Mouse (Mus musculus) limb, embryonic 10.5 days (tissue): ENCODE data around the gene Nfs1. TPM values are rescaled to one million over a fixed set of nuclear protein-coding genes. Genes with fewer than 3 reads are reported as not detected.
"Not testable (repeated sequence)": the region's sequence is repeated elsewhere in the genome, so short reads cannot be mapped to it uniquely, and the experiment has no call there.

Experiments used
- DNase-seq: peaks from one replicate; pipeline ENCODE4 v3.0.0-alpha.2; 2017; ENCODE audit warnings: low spot score
- H3K27ac ChIP-seq: fragments of 300-500 bp; sonication (generic); 2 replicates; pipeline ENCODE4 v1.5.1; 2016; ENCODE audit warnings: mild to moderate bottlenecking
- H3K27me3 ChIP-seq: fragments of 300-500 bp; sonication (generic); 2 replicates; pipeline ENCODE4 v1.6.1; 2016; ENCODE audit warnings: low read depth, mild to moderate bottlenecking; ENCODE audit not compliant: poor library complexity, severe bottlenecking
- H3K36me3 ChIP-seq: fragments of 300-500 bp; sonication (generic); 2 replicates; pipeline ENCODE4 v1.6.1; 2016; ENCODE audit warnings: mild to moderate bottlenecking, moderate library complexity
- H3K4me1 ChIP-seq: fragments of 300-500 bp; sonication (generic); 2 replicates; pipeline ENCODE4 v1.6.1; 2016
- H3K4me3 ChIP-seq: fragments of 300-500 bp; sonication (generic); 2 replicates; pipeline ENCODE4 v1.5.1; 2016; ENCODE audit warnings: mild to moderate bottlenecking, moderate library complexity
- H3K9me3 ChIP-seq: fragments of 300-500 bp; sonication (generic); replicated peaks from 2 replicates; pipeline ENCODE4 v1.6.1; 2016; ENCODE audit warnings: mild to moderate bottlenecking
- WGBS: fragments of 180-500 bp; shearing (Covaris S2); methylation state at CpG from one replicate; pipeline ENCODE4 v1.1.7; 2016; 5-methylcytosine and 5-hydroxymethylcytosine counted together
- polyA plus RNA-seq: library from polyadenylated mRNA; unstranded; fragments of >200 nt; fragmentation: Nextera tagmentation; extraction: Ambion mirVana; gene quantifications from 2 replicates; pipeline ENCODE4 v1.2.1, GENCODE M21; 2016

Nfs1 gene
- polyA plus RNA-seq, 1 experiment from 2014 or later: 38.2 TPM

- Histone ChIP-seq H3K27ac (no peak overlapping the region), H3K4me1 (no peaks in the 10 kb centered on the region), H3K9me3 (no peaks in the 10 kb centered on the region), H3K36me3 (peaks cover 41% of the 10 kb centered on the region), H3K27me3 (no peaks in the 10 kb centered on the region), H3K4me3 (no peak overlapping the region)
- 94% methylated on average over 5 of the region's 5 CpGs for WGBS
- no peak for DNase-seq
Observed at GRCm38 (mm10) chr2:156123731-156124130, 20.3 kb downstream of the Nfs1 start.

DNA sequence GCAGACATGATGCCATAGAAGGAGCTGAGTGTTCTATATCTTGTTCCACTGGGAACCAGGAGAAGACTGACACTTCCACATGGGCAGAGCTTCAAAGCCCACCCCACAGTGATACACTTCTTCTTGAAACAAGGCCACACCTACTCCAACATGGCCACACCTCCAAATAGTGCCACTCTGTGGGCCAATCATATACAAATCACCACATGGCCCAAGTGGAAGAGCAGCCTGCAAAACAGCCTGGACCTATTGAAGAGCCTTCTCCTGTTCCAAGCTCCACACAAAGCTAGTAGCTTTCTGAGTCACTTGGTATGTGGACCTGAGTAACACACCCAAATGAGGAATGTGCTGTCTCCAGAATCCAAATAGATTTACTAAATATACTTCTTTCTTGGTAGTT, 24.4 kb downstream of the Nfs1 start:
- H3K27me3 ChIP-seq: no peaks in the 10 kb centered on the region
- H3K36me3 ChIP-seq: peaks cover 11% of the 10 kb centered on the region
- no peak for DNase-seq
- H3K4me3 ChIP-seq: no peak overlapping the region
- no peaks in the 10 kb centered on the region for H3K9me3 ChIP-seq
- H3K4me1 ChIP-seq: no peaks in the 10 kb centered on the region
- H3K27ac ChIP-seq: no peak overlapping the region

DNA sequence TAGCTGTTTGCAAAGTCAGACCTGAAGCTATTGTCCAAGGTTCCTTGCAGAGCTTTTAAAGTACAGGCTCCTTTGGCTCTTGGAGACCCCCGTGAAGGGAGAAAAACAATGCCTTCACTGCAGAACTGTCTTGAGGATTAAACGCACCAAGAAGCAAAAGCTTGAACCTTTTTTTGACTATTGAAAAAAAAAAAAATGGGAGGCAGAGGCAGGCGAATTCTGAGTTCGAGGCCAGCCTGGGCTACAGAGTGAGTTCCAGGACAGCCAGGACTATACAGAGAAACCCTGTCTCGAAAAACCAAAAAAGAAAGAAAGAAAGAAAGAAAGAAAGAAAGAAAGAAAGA, 31.9 kb downstream of the Nfs1 start:
- not testable (repeated sequence) for H3K4me1 ChIP-seq, H3K27me3 ChIP-seq, H3K9me3 ChIP-seq, DNase-seq
- peak overlapping the region; percentile 99 for H3K27ac ChIP-seq
- 36% methylated on average over 5 of the region's 5 CpGs for WGBS
- H3K4me3 ChIP-seq: peak overlapping the region; percentile 97
- H3K36me3 ChIP-seq: peaks cover 20% of the 10 kb centered on the region

GRCm38 (mm10) chr2:156111358-156112079, 32.5 kb downstream of the Nfs1 start, which contains the start of the genes Cpne1 and Rbm12:
Cpne1 (minus strand) TSS chr2:156111965.
Rbm12 (minus strand) TSS chr2:156111978.
- Histone ChIP-seq H3K4me1 (peaks cover 10% of the 10 kb centered on the region), H3K9me3 (no peaks in the 10 kb centered on the region), H3K27me3 (no peaks in the 10 kb centered on the region), H3K36me3 (peaks cover 20% of the 10 kb centered on the region), H3K4me3 (peak within 1 kb of the TSS; percentile 97), H3K27ac (peak within 1 kb of the TSS; percentile 99)
- peak; percentile 97 for DNase-seq
- under 1% methylated on average over 74 of the region's 74 CpGs for WGBS

DNA sequence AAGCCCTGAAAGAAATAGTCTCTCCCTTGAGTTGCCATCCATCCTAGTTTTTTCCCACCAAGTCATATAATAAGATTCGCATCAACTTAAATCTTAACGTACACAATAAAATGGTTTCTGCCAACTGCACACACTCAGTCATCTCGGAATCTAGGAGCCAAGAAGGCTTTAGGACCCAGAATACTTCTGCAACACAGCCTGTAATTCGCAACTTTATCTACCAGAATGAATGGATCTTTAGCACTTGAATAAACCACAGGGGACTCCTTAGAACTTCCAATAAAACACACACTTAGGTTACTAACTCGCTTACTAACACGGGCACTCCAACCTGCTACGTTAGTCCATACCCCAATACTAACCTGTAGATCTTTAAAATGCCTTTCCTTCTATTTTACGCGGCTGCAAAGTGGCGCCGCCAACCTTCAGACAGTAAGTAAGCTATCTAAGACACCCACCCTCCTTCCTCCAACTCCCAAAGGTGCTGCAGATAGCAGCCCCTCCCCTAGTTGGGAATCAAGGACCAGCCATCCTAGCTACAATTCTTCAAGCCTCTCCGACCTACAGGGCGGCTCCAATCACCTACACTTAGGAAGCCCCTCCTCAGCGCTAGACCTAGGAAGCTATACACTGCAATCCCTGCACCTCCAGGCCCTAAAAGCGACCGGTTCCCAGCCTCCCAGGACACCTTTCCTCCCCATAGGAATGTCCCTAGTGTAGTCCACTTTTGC, 33.2 kb downstream of the Nfs1 start:
- H3K27ac ChIP-seq: peak overlapping the region; percentile 99
- peak overlapping the region; percentile 97 for H3K4me3 ChIP-seq
- peak; percentile 62 for DNase-seq
- no peaks in the 10 kb centered on the region for H3K27me3 ChIP-seq
- peaks cover 24% of the 10 kb centered on the region for H3K36me3 ChIP-seq
- no peaks in the 10 kb centered on the region for H3K9me3 ChIP-seq
- WGBS: 2% methylated on average over 16 of the region's 16 CpGs
- peaks cover 10% of the 10 kb centered on the region for H3K4me1 ChIP-seq

DNA sequence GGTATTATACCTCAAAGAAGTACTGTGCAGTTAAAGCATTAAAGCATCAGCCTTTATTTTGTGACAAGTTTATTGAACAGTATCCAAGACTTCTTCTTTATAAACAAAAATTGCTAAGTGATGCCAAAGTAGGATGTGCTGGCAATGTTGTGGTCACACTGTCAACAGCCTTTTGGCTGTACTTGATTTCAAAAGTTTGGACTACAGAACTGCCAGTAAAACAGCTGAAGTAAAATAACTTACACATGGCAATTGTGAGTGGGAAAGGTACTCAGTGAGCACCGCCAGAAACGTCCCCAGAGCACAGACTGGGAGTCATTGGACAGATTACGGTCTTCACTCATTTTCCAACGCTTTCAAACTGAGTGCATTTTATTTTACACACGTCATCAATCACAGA, 52.1 kb downstream of the Nfs1 start:
- no peak overlapping the region for H3K4me3 ChIP-seq
- DNase-seq: no peak
- no peaks in the 10 kb centered on the region for H3K9me3 ChIP-seq
- 94% methylated on average over 5 of the region's 5 CpGs for WGBS
- H3K36me3 ChIP-seq: peaks cover 69% of the 10 kb centered on the region
- H3K27ac ChIP-seq: no peak overlapping the region
- H3K27me3 ChIP-seq: no peaks in the 10 kb centered on the region
- H3K4me1 ChIP-seq: no peaks in the 10 kb centered on the region

GRCm38 (mm10) chr2:156089799-156090198, 54.2 kb downstream of the Nfs1 start:
- H3K9me3 ChIP-seq: no peaks in the 10 kb centered on the region
- H3K36me3 ChIP-seq: peaks cover 50% of the 10 kb centered on the region
- no peaks in the 10 kb centered on the region for H3K27me3 ChIP-seq
- H3K27ac ChIP-seq: no peak overlapping the region
- 95% methylated on average over 1 of the region's 1 CpGs for WGBS
- no peak for DNase-seq
- no peak overlapping the region for H3K4me3 ChIP-seq
- no peaks in the 10 kb centered on the region for H3K4me1 ChIP-seq

GRCm38 (mm10) chr2:156087391-156088110, 56.4 kb downstream of the Nfs1 start:
- H3K27me3 ChIP-seq: no peaks in the 10 kb centered on the region
- H3K36me3 ChIP-seq: peaks cover 42% of the 10 kb centered on the region
- no peak overlapping the region for H3K4me3 ChIP-seq
- H3K4me1 ChIP-seq: no peaks in the 10 kb centered on the region
- H3K27ac ChIP-seq: no peak overlapping the region
- H3K9me3 ChIP-seq: no peaks in the 10 kb centered on the region
- WGBS: 89% methylated on average over 7 of the region's 7 CpGs
- DNase-seq: no peak

GRCm38 (mm10) chr2:156084541-156084940, 59.4 kb downstream of the Nfs1 start:
- no peaks in the 10 kb centered on the region for H3K9me3 ChIP-seq
- no peak for DNase-seq
- no peaks in the 10 kb centered on the region for H3K4me1 ChIP-seq
- no peaks in the 10 kb centered on the region for H3K27me3 ChIP-seq
- no peak overlapping the region for H3K4me3 ChIP-seq
- H3K27ac ChIP-seq: no peak overlapping the region
- H3K36me3 ChIP-seq: peaks cover 29% of the 10 kb centered on the region
- 93% methylated on average over 3 of the region's 3 CpGs for WGBS

- no peaks in the 10 kb centered on the region for H3K27me3 ChIP-seq
- H3K36me3 ChIP-seq: peaks cover 45% of the 10 kb centered on the region
- no peaks in the 10 kb centered on the region for H3K9me3 ChIP-seq
- no peaks in the 10 kb centered on the region for H3K4me1 ChIP-seq
- H3K27ac ChIP-seq: no peak overlapping the region
- no peak overlapping the region for H3K4me3 ChIP-seq
- peak; percentile 26 for DNase-seq
- 88% methylated on average over 7 of the region's 7 CpGs for WGBS
Observed at GRCm38 (mm10) chr2:156080391-156080790, 63.6 kb downstream of the Nfs1 start.

GRCm38 (mm10) chr2:156079674-156080073, 64.3 kb downstream of the Nfs1 start:
- no peaks in the 10 kb centered on the region for H3K9me3 ChIP-seq
- H3K4me1 ChIP-seq: no peaks in the 10 kb centered on the region
- H3K27ac ChIP-seq: no peak overlapping the region
- no peak for DNase-seq
- no peak overlapping the region for H3K4me3 ChIP-seq
- H3K36me3 ChIP-seq: peaks cover 52% of the 10 kb centered on the region
- WGBS: 67% methylated on average over 4 of the region's 4 CpGs
- no peaks in the 10 kb centered on the region for H3K27me3 ChIP-seq

GRCm38 (mm10) chr2:156079183-156079560, 64.8 kb downstream of the Nfs1 start:
- Histone ChIP-seq H3K36me3 (peaks cover 57% of the 10 kb centered on the region), H3K4me3 (no peak overlapping the region), H3K9me3 (no peaks in the 10 kb centered on the region), H3K4me1 (no peaks in the 10 kb centered on the region), H3K27me3 (no peaks in the 10 kb centered on the region), H3K27ac (no peak overlapping the region)
- WGBS: 88% methylated on average over 8 of the region's 8 CpGs
- DNase-seq: no peak
